Mouse (Mus musculus): ENCODE measurements at regions not wholly inside any gene's neighbourhood (a gene's known extent, or its start where the extent isn't known, plus 50 kb on each side); places are given as distances from the start of the nearest gene placed in this dataset.

GRCm38 (mm10) chr6:52065652-52066051 lies 53.3 kb upstream of the Skap2 start:
- TF ChIP-seq CTCF (IDR thresholded peaks at IDR 0.05; ENCODE audit: low read depth) (no peak), EP300 (IDR thresholded peaks at IDR 0.05; ENCODE audit: low read depth) (no peak)

All from liver, postnatal 0 days (tissue).